Mouse (Mus musculus): ENCODE measurements around the gene Dync2h1. TPM values are rescaled to one million over a fixed set of nuclear protein-coding genes. Genes with fewer than 3 reads are reported as not detected.
A peak's percentile ranks its signal among the peaks of the same experiment; 100 is the strongest.

Gene Dync2h1
- total and polyA plus RNA-seq, 3 experiments: 0.35 to 1.4 (median 1.3) TPM

- H3K27me3 ChIP-seq (ENCODE audit: control insufficient read depth, insufficient read depth, low read length): no peaks in the 10 kb centered on the region
- peak; percentile 80 to 84 for DNase-seq
- peak overlapping the region; percentile 63 for H3K9ac ChIP-seq (ENCODE audit: low read depth, low read length)
- no peaks in the 10 kb centered on the region for H3K36me3 ChIP-seq (ENCODE audit: control insufficient read depth, insufficient read depth, low read length)
- H3K4me3 ChIP-seq: peak overlapping the region; percentile 56
- no peak overlapping the region; the same call in 1 of the 2 replicates for H3K27ac ChIP-seq
- H3K79me2 ChIP-seq (replicated peaks; ENCODE audit: control insufficient read depth, insufficient read depth, low read length): no peaks in the 10 kb centered on the region
- intact Hi-C loops (cut with DNase I): no loop called here
- H3K4me1 ChIP-seq (ENCODE audit: control insufficient read depth, insufficient read depth, low read length): no peaks in the 10 kb centered on the region
- 13% methylated on average over 41 of the region's 41 CpGs for WGBS
- TF ChIP-seq POLR2A (IDR thresholded peaks at IDR 0.05; ENCODE audit: insufficient read depth, low read depth, low read length) (no peak), CTCF (IDR thresholded peaks at IDR 0.05) (no peak), EP300 (IDR thresholded peaks at IDR 0.05; ENCODE audit: insufficient read depth, low read depth, low read length) (no peak)
Observed at GRCm38 (mm10) chr9:7176618-7177610, 7.3 kb downstream of the Dync2h1 start.

- H3K27ac ChIP-seq: no peak overlapping the region
- WGBS: 95% methylated on average over 1 of the region's 1 CpGs
- no peak overlapping the region for H3K9ac ChIP-seq (ENCODE audit: low read depth, low read length)
- no peak overlapping the region for H3K4me3 ChIP-seq
- intact Hi-C loops (cut with DNase I): no loop called here
- no peaks in the 10 kb centered on the region for H3K79me2 ChIP-seq (replicated peaks; ENCODE audit: control insufficient read depth, insufficient read depth, low read length)
- H3K27me3 ChIP-seq (ENCODE audit: control insufficient read depth, insufficient read depth, low read length): no peaks in the 10 kb centered on the region
- TF ChIP-seq POLR2A (IDR thresholded peaks at IDR 0.05; ENCODE audit: insufficient read depth, low read depth, low read length) (no peak), CTCF (IDR thresholded peaks at IDR 0.05) (no peak), EP300 (IDR thresholded peaks at IDR 0.05; ENCODE audit: insufficient read depth, low read depth, low read length) (no peak)
- no peaks in the 10 kb centered on the region for H3K4me1 ChIP-seq (ENCODE audit: control insufficient read depth, insufficient read depth, low read length)
- no peak for DNase-seq
- H3K36me3 ChIP-seq (ENCODE audit: control insufficient read depth, insufficient read depth, low read length): no peaks in the 10 kb centered on the region
Observed at GRCm38 (mm10) chr9:7173756-7174155, 10.5 kb downstream of the Dync2h1 start.

GRCm38 (mm10) chr9:7167339-7167998 lies 16.8 kb downstream of the Dync2h1 start:
- Histone ChIP-seq H3K36me3 (ENCODE audit: control insufficient read depth, insufficient read depth, low read length) (no peaks in the 10 kb centered on the region), H3K27ac (no peak overlapping the region), H3K4me3 (no peak overlapping the region), H3K9ac (ENCODE audit: low read depth, low read length) (no peak overlapping the region), H3K4me1 (ENCODE audit: control insufficient read depth, insufficient read depth, low read length) (no peaks in the 10 kb centered on the region), H3K79me2 (replicated peaks; ENCODE audit: control insufficient read depth, insufficient read depth, low read length) (no peaks in the 10 kb centered on the region), H3K27me3 (ENCODE audit: control insufficient read depth, insufficient read depth, low read length) (no peaks in the 10 kb centered on the region)
- intact Hi-C loops (cut with DNase I): no loop called here
- DNase-seq: no peak
- WGBS: 62% methylated on average over 6 of the region's 6 CpGs
- TF ChIP-seq CTCF (IDR thresholded peaks at IDR 0.05) (no peak), POLR2A (IDR thresholded peaks at IDR 0.05; ENCODE audit: insufficient read depth, low read depth, low read length) (no peak), EP300 (IDR thresholded peaks at IDR 0.05; ENCODE audit: insufficient read depth, low read depth, low read length) (no peak)

GRCm38 (mm10) chr9:7160688-7161087 lies 23.6 kb downstream of the Dync2h1 start:
- 95% methylated on average over 5 of the region's 5 CpGs for WGBS
- no peak for DNase-seq
- Histone ChIP-seq H3K36me3 (ENCODE audit: control insufficient read depth, insufficient read depth, low read length) (no peaks in the 10 kb centered on the region; the same call in 1 of the 2 replicates), H3K27ac (no peak overlapping the region), H3K4me1 (ENCODE audit: control insufficient read depth, insufficient read depth, low read length) (no peaks in the 10 kb centered on the region), H3K4me3 (no peak overlapping the region), H3K27me3 (ENCODE audit: control insufficient read depth, insufficient read depth, low read length) (no peaks in the 10 kb centered on the region), H3K9ac (ENCODE audit: low read depth, low read length) (no peak overlapping the region), H3K79me2 (replicated peaks; ENCODE audit: control insufficient read depth, insufficient read depth, low read length) (no peaks in the 10 kb centered on the region)
- TF ChIP-seq CTCF (IDR thresholded peaks at IDR 0.05) (no peak), EP300 (IDR thresholded peaks at IDR 0.05; ENCODE audit: insufficient read depth, low read depth, low read length) (no peak), POLR2A (IDR thresholded peaks at IDR 0.05; ENCODE audit: insufficient read depth, low read depth, low read length) (no peak)
- intact Hi-C loops (cut with DNase I): no loop called here

- TF ChIP-seq EP300 (IDR thresholded peaks at IDR 0.05; ENCODE audit: insufficient read depth, low read depth, low read length) (no peak), CTCF (IDR thresholded peaks at IDR 0.05) (no peak), POLR2A (IDR thresholded peaks at IDR 0.05; ENCODE audit: insufficient read depth, low read depth, low read length) (no peak)
- DNase-seq: no peak
- Histone ChIP-seq H3K9ac (ENCODE audit: low read depth, low read length) (no peak overlapping the region), H3K27me3 (ENCODE audit: control insufficient read depth, insufficient read depth, low read length) (no peaks in the 10 kb centered on the region), H3K79me2 (replicated peaks; ENCODE audit: control insufficient read depth, insufficient read depth, low read length) (no peaks in the 10 kb centered on the region), H3K4me1 (ENCODE audit: control insufficient read depth, insufficient read depth, low read length) (no peaks in the 10 kb centered on the region), H3K36me3 (ENCODE audit: control insufficient read depth, insufficient read depth, low read length) (no peaks in the 10 kb centered on the region; the same call in 1 of the 2 replicates), H3K4me3 (no peak overlapping the region), H3K27ac (no peak overlapping the region)
- WGBS: 74% methylated on average over 3 of the region's 3 CpGs
- intact Hi-C loops (cut with DNase I): no loop called here
Observed at GRCm38 (mm10) chr9:7159718-7160117, 24.5 kb downstream of the Dync2h1 start.

Data from heart, adult 2 months (tissue).